Mouse (Mus musculus): ENCODE results near the gene Sema5b. TPM values are rescaled to one million over a fixed set of nuclear protein-coding genes. Genes with fewer than 3 reads are reported as not detected.

Sema5b gene
- polyA plus RNA-seq, 1 experiment from 2014 or later = 27.7 TPM

DNA sequence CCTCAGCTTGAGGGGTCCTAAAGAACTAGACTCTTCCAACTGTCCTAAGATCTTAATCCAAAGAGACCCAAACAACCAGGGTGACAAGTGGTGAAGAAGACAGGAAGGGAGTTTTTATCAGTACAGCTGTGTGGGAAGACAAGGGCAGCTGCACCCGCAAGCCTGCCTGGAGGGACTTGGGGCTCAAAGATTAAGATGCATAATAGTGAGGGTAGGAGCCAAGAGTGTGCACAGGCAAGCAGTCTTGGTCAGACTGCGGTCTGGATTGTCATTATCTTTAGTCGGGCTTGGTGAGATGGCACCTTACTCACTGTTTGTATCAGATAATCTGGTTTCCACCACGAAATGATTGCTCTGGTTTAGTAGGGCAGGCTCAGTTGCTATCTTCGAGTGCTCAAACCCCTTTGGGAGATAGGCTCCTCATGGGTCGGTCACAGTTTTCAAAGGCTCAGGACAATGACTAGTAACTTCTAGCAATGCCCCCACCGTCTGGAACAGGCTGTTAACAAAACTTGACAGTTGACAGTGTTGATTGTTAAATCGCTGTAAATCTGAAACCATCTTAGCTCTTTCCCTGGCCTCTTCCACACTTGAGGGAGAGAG is 136.7 kb downstream of the Sema5b start:
- 59% methylated on average over 8 of the region's 8 CpGs for WGBS
- no peak overlapping the region for H3K9ac ChIP-seq

DNA sequence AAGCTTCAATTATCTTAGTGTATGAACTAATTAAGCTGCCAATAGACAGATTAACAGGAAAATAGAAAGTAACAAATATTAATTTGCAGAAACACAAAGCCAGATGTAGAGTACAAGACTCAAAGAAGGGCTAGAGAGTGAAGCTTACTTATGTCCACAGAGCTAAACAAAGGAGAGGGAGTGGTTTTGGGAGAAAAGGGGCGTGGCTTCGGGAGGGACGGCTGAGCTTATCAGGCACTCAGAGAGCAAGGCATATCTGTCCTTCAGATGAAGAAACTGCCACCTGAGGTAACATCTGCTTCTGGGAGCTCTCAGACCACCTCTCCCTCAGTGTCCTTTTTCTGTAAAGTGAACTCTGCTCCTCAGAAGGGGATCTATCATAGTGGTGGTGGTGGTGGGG is 137.5 kb downstream of the Sema5b start:
- H3K27me3 ChIP-seq (replicated peaks) = 0 out of 2 replicates have a peak, but pooled peaks cover 4% of the 10 kb centered on the region
- no peak for ATAC-seq (replicated peaks)
- no peak overlapping the region for H3K4me3 ChIP-seq
- WGBS = 38% methylated on average over 3 of the region's 3 CpGs
- H3K36me3 ChIP-seq (replicated peaks) = no peaks in the 10 kb centered on the region
- no peaks in the 10 kb centered on the region for H3K9me3 ChIP-seq
- H3K9ac ChIP-seq = no peak overlapping the region
- no peak overlapping the region for H3K4me2 ChIP-seq
- peaks cover 14% of the 10 kb centered on the region for H3K4me1 ChIP-seq
- H3K27ac ChIP-seq = no peak overlapping the region

More for the DNA sequence above, 136.7 kb downstream of the Sema5b start:
- Histone ChIP-seq H3K4me3 (no peak overlapping the region), H3K9me3 (no peaks in the 10 kb centered on the region), H3K27ac (no peak overlapping the region), H3K27me3 (replicated peaks) (0 out of 2 replicates have a peak, but pooled peaks cover 4% of the 10 kb centered on the region), H3K36me3 (replicated peaks) (no peaks in the 10 kb centered on the region), H3K4me2 (no peak overlapping the region), H3K4me1 (peaks cover 14% of the 10 kb centered on the region)
- ATAC-seq (replicated peaks) = no peak

DNA sequence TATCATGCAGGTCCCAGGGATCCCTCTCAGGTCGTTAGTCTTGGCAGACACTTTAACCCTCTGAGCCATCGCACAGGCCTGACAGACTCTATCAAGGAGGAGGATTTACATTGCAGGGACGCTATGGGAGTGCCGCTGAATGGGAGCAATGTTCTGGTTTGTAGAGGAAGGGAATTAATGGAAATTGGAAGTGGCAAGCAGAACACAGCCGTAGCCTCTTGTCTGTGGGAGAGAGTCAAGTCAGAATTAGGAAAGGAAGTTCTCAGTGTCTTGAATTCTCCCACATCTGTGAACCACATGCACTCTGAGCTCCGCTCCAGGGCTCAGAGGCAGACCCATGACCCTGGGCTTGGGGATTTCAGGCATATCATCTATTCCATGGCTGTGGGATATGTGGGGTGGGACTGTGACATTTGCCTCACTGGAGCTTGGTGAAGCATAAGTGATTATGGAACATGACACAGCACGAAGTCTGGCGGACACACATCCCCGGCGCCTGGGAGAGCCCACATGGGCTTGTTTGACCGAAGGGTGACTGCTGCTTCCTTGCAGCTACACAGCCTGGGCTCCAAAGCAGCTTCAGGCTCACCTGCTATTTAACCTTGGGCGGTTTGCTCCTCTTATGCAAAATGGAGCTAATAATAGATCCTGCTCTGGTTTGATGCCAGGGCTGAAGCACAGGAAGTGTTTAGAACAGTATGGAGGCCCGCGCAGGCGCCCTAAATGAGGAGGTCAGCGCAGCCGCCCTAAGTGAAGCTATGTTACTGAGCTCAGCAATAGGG is 140.6 kb downstream of the Sema5b start:
- Histone ChIP-seq H3K4me1 (peaks cover 14% of the 10 kb centered on the region), H3K27ac (no peak overlapping the region), H3K27me3 (replicated peaks) (0 out of 2 replicates have a peak, but pooled peaks cover 4% of the 10 kb centered on the region), H3K9ac (no peak overlapping the region), H3K36me3 (replicated peaks) (no peaks in the 10 kb centered on the region), H3K9me3 (no peaks in the 10 kb centered on the region), H3K4me2 (no peak overlapping the region), H3K4me3 (no peak overlapping the region)
- ATAC-seq (replicated peaks) = peak; percentile 73
- WGBS = 46% methylated on average over 17 of the region's 17 CpGs

DNA sequence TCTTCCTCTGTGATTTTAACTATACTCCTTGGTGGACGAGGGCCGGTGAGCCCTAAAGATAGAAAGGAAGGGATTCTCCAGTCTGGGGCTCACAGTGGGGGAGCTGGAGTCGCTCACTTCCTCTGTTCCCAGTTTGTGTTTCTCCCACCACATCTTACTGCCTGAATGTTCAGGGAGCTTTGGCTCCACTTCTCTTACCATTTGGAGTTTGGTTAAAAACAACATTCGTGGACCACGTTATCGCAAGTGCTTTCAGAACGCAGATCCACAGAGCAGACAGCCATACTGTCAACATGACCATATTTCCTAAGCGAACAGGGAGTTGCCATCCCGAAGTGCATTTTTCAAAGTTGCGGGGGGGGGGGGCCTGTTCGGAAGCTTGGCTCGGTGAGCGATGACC is 144.1 kb downstream of the Sema5b start:
- peaks cover 14% of the 10 kb centered on the region for H3K4me1 ChIP-seq
- H3K4me2 ChIP-seq = no peak overlapping the region
- no peaks in the 10 kb centered on the region for H3K9me3 ChIP-seq
- 79% methylated on average over 13 of the region's 13 CpGs for WGBS
- H3K9ac ChIP-seq = no peak overlapping the region
- no peak overlapping the region for H3K4me3 ChIP-seq
- H3K36me3 ChIP-seq (replicated peaks) = no peaks in the 10 kb centered on the region
- H3K27me3 ChIP-seq (replicated peaks) = no peaks in the 10 kb centered on the region
- no peak overlapping the region for H3K27ac ChIP-seq
- ATAC-seq (replicated peaks) = no peak

DNA sequence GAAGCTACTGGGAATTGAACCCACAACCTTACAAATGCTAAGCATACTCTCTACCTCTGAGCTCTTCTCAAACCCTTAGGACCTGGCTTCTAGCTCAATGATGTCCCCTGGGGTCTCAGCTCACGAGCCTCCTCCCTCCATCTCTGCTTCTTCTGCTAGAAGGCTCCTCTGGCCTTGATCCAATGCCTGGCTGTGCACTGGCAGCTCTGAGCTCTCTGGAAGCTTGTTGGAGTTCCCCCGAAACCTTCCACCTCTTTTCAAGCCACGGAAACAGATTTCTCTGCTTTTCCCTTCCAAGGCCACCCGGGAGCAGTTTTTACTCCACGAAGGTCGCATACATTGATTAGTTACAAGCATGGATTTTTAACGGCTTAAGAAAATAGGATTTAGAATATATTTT is 145.5 kb downstream of the Sema5b start:
- Histone ChIP-seq H3K4me3 (no peak overlapping the region), H3K9me3 (no peaks in the 10 kb centered on the region), H3K36me3 (replicated peaks) (no peaks in the 10 kb centered on the region), H3K27ac (no peak overlapping the region), H3K9ac (no peak overlapping the region), H3K4me2 (no peak overlapping the region), H3K4me1 (peaks cover 8% of the 10 kb centered on the region), H3K27me3 (replicated peaks) (no peaks in the 10 kb centered on the region)
- 44% methylated on average over 7 of the region's 7 CpGs for WGBS
- no peak for ATAC-seq (replicated peaks)

DNA sequence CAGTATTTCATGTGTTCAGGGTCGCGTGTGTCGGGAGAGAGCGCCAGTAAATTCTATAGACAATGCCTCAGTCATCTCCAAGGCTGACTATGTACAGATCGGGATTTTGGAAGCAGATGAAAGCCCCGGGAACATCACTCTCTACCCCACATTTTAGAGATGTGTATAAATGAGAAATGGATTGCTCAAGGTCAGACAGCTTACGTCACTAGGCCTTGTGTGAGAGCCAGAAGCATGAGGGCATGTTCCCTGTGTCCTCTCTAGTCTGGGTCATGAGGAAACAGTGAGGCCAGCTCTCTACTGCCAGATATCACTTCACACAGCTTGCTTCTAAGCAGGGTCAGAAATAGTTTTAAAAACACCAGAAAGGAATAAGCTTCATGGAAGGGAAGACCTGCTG is 150.7 kb downstream of the Sema5b start:
- ATAC-seq (replicated peaks) = no peak
- WGBS = 89% methylated on average over 7 of the region's 7 CpGs
- H3K27ac ChIP-seq = no peak overlapping the region
- H3K4me2 ChIP-seq = no peak overlapping the region
- H3K9me3 ChIP-seq = no peaks in the 10 kb centered on the region
- H3K4me1 ChIP-seq = no peaks in the 10 kb centered on the region
- H3K36me3 ChIP-seq (replicated peaks) = 0 out of 2 replicates have a peak, but pooled peaks cover 3% of the 10 kb centered on the region
- H3K27me3 ChIP-seq (replicated peaks) = no peaks in the 10 kb centered on the region
- H3K9ac ChIP-seq = no peak overlapping the region
- no peak overlapping the region for H3K4me3 ChIP-seq

DNA sequence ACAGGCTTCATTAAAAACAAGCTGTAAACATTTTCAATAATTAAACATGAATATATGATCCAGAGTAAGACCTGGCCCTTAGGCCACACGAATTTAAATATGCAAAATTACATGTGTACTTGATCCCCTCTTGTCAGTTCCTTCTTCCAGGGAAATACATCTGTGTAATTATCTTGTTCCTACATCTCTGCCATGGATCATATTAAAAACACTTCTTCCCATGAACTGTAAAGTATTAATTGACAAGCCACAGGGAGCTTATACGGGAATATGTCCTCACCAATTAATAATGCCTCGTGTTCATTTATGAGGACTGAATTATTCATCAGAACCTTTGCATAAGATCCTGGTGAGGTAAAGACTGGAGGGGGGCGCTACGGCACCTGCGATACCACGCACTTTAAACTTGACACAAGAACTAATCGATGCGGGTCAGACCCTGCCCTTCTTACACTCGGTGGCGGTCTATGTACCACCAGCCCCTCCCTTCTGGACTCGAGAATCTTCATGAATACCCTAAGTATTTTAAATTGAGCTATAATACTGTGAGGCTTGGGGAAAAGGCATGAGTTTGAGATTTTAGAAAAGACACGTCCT is 153.4 kb downstream of the Sema5b start:
- ATAC-seq (replicated peaks) = peak; percentile 62
- Histone ChIP-seq H3K9me3 (no peaks in the 10 kb centered on the region), H3K27ac (0 out of 2 replicates have a peak overlapping the region, but pooled peaks have one; percentile 29), H3K36me3 (replicated peaks) (peaks cover 13% of the 10 kb centered on the region; the same call in 1 of the 2 replicates), H3K27me3 (replicated peaks) (no peaks in the 10 kb centered on the region), H3K9ac (no peak overlapping the region), H3K4me3 (no peak overlapping the region), H3K4me2 (no peak overlapping the region), H3K4me1 (no peaks in the 10 kb centered on the region)
- WGBS = 63% methylated on average over 13 of the region's 13 CpGs

DNA sequence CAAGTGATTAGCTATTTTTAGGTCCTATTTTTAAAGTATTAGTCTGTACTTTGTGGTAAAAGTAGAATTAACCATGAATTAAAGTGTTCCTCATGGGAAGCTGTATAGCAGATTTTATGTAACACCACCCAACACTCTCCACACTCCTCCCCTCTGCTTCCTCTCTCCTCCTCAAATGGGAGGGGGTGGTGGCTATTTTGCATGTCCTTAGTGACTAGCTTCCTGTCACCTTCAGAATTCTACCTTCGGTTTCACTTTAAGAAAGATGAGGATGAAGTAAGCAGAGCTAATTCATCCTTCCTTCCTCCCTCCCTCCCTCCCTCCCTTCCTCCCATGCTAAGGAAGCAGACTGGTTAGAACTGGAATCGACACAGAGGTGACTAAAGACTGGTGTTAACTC is 155.2 kb downstream of the Sema5b start:
- 90% methylated on average over 2 of the region's 2 CpGs for WGBS
- Histone ChIP-seq H3K27ac (no peak overlapping the region), H3K27me3 (replicated peaks) (no peaks in the 10 kb centered on the region), H3K4me3 (no peak overlapping the region), H3K4me2 (no peak overlapping the region), H3K4me1 (no peaks in the 10 kb centered on the region), H3K36me3 (replicated peaks) (peaks cover 13% of the 10 kb centered on the region; the same call in 1 of the 2 replicates), H3K9ac (no peak overlapping the region), H3K9me3 (no peaks in the 10 kb centered on the region)
- no peak for ATAC-seq (replicated peaks)

DNA sequence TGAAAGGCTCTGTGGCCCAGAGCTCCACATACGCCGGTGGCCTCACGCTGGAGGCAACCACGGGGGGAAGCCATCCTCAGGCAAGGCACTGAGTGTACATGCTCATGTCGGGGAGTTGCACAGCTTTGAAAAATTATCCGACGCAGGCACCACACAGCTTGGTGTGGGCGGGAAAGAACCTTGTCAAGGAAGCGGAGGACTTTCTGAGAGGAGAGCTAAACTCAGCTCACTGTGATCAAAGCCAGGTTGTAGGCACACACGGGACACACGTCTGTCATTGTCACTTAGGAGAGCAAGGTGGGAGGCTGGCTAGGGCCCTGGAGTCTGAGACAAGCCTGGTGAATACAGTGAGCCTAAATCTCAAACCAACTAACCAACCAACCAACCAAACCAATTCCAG is 160.9 kb downstream of the Sema5b start:
- 64% methylated on average over 11 of the region's 11 CpGs for WGBS
- Histone ChIP-seq H3K4me1 (no peaks in the 10 kb centered on the region), H3K27me3 (replicated peaks) (no peaks in the 10 kb centered on the region), H3K9ac (no peak overlapping the region), H3K27ac (no peak overlapping the region), H3K4me3 (no peak overlapping the region), H3K36me3 (replicated peaks) (peaks cover 9% of the 10 kb centered on the region; the same call in 1 of the 2 replicates), H3K9me3 (no peaks in the 10 kb centered on the region), H3K4me2 (no peak overlapping the region)
- ATAC-seq (replicated peaks) = no peak

DNA sequence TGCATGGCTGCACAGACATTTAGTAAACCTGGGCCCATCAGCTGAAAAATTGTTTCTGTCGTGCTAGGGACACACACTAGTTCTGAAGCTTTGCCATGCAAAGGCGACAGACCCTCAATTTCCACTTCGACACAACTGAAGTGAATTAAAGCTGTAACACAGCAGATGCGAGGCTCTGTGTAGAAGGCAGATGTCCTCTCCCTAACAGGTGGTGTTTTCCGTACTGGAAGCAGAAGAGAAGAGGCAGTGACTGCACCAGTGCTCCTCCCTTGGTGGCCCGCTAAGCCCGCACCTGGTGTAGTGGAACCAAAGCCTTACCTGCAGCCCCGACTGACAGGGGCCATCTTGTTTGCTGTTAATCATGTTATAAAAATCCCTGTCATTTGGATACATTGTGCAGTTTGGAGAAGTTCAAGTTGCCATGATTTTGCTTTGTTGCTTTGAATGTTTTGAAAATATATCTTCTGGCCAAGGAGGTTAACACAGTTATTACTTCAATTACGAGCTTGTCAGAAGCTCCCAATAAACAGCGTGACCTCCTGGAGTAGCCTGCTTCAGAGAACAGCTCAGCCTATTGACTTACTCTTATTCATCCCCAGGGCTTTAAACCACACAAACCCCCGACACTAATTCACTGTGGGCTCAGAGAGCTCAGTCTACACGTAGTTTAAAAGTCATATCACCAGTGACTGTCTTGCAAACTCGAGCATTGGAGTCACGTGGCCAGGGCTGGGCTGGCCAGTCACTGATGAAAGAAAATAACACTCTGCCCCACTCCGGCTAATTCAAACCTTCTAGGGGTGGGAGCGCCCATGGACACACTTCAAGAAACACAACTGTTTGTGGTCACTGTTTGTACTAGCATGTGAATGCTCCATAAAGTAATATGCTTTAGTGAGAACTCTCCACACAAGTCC is 163.1 kb downstream of the Sema5b start:
- Histone ChIP-seq H3K4me1 (no peaks in the 10 kb centered on the region), H3K36me3 (replicated peaks) (no peaks in the 10 kb centered on the region), H3K4me2 (no peak overlapping the region), H3K4me3 (no peak overlapping the region), H3K27me3 (replicated peaks) (no peaks in the 10 kb centered on the region), H3K27ac (no peak overlapping the region), H3K9ac (no peak overlapping the region), H3K9me3 (no peaks in the 10 kb centered on the region)
- WGBS = 62% methylated on average over 16 of the region's 16 CpGs
- no peak for ATAC-seq (replicated peaks)

DNA sequence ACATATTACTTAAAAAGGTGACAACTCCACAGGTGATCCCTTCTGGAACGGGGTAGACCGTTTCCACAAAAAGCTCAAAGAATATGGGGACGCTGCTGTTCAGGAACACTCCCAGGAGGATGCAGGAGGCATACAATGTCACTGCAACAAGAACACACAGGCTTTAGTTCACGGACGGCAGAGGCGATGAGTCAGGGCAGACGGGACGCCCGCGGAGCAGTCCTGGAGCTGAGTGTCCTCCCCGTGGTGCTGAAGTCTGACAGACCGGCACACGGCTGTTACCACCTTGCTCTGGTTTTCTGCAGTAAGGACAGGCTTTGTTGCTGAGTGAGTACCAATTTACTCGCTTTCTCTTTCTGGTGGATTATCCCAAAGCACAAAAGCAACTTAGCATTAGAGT is 163.9 kb downstream of the Sema5b start:
- Histone ChIP-seq H3K4me3 (no peak overlapping the region), H3K27ac (no peak overlapping the region), H3K4me1 (no peaks in the 10 kb centered on the region), H3K4me2 (no peak overlapping the region), H3K36me3 (replicated peaks) (no peaks in the 10 kb centered on the region), H3K9ac (no peak overlapping the region), H3K27me3 (replicated peaks) (no peaks in the 10 kb centered on the region), H3K9me3 (no peaks in the 10 kb centered on the region)
- ATAC-seq (replicated peaks) = no peak
- 67% methylated on average over 14 of the region's 14 CpGs for WGBS

DNA sequence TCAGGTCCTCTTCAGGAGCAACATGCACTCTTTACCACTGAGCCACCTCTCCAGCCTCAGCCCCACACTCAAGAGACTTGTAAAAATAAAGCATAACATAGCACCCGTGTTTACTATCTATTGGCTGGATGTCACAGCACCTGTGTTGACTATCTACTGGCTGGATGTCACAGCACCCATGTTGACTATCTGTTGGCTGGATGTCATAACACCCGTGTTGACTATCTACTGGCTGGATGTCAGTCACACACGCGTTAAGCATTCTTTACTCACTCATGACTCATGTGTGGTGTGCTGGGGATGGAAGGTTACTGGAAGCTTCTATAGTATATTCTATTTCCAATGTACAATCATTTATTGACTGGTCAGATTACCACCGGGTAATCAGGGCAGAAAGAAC is 166.1 kb downstream of the Sema5b start:
- H3K27me3 ChIP-seq (replicated peaks) = no peaks in the 10 kb centered on the region
- H3K9ac ChIP-seq = no peak overlapping the region
- no peaks in the 10 kb centered on the region for H3K9me3 ChIP-seq
- 95% methylated on average over 5 of the region's 5 CpGs for WGBS
- H3K36me3 ChIP-seq (replicated peaks) = no peaks in the 10 kb centered on the region
- no peak overlapping the region for H3K4me3 ChIP-seq
- peaks cover 12% of the 10 kb centered on the region for H3K4me1 ChIP-seq
- H3K4me2 ChIP-seq = no peak overlapping the region
- ATAC-seq (replicated peaks) = no peak
- H3K27ac ChIP-seq = no peak overlapping the region
